Mouse (Mus musculus) monocyte, adult 2 months (primary cell): ENCODE results near the gene Olfr591.
"Not testable (repeated sequence)": the region's sequence is repeated elsewhere in the genome, so short reads cannot be mapped to it uniquely, and the experiment has no call there.

Experiments used
- DNase-seq, 2 experiments: peaks; one replicate each; pipeline ENCODE4 v3.0.0; 2022; ENCODE audit warnings: low spot score in 2 of 2, low read depth in 1 of 2

The Olfr591 gene

DNA sequence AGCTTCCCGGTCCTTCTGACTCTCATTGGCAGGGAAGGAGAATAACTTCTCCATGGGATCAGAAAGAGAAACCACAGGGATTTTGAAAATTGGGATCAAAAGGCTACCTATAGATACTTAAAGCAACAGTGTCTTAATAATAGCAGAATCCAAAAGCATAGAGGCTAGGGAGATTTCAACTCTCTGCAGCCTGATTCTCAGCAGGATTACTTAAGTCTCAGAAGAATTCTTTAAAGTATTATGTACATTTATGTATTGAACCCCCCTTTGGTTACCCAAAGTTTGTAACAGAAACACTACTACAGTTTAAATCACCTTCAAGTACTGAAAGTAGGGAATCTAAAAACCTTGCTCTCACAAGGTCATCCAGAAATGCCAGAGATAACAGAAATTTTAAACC lies at the start of gene Olfr591:
Gene Olfr591 (minus strand): TSS at position 101 of the 400 bp plus-strand sequence.
- no peak for DNase-seq

DNA sequence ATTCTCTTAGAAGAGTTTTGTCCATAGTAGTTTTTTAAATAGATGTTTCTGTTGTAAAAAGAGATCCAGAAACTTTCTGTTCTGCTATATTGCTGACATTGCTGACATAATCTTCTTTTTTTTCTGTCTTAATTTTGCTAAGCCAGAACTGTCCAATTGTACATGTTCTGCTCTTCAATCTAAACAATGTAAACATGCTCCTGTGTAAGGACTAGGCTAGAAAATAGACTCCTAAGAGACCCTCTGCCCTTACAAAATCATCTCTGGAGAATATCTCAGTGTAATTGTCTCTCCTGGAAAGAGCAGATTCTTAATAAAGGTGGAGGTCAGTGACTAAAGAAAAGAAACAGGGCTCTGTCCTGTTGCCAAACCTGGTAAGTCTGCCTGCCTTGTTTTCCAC lies 38.6 kb upstream of the Olfr591 start, which contains the start of gene Olfr594:
Gene Olfr594 (plus strand): TSS at position 301 of the 400 bp plus-strand sequence.
- DNase-seq, result no peak

DNA sequence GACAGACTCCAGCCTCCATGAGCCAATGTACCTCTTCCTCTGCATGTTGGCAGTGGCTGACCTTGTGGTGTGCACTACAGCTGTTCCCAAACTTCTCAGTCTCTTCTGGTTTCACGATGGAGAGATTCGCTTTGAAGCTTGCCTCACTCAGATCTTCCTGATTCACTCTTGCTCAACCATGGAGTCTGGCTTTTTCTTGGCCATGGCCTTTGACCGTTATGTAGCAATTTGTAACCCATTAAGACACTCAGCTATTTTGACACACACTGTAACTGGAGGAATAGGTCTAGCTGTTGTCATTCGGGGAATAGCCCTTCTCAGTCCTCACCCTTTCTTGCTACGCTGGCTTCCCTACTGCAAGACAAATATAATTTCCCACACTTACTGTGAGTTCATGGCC lies 33.9 kb upstream of the Olfr591 start:
- DNase-seq, result not testable (repeated sequence)

DNA sequence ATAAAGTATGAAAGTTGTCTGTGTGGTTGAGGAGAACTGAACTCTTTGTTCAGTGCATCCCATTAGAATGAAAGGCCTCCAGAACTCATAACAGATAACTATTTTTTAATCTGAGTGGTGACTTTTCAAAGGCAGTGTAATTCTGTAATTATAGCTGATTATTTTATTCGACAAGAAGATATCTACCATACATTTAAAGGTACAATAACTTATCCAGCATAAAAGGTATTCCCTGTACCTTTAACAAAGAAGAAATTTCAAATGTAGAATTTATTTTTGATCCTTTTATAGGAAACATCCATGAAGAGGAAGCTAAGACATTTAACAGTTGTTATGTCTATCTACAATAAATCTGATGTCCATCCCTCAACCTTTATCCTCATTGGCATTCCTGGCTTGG lies 33.4 kb upstream of the Olfr591 start, which contains the start of gene Olfr593:
Gene Olfr593 (plus strand): TSS at position 301 of the 400 bp plus-strand sequence.
- DNase-seq, result no peak

DNA sequence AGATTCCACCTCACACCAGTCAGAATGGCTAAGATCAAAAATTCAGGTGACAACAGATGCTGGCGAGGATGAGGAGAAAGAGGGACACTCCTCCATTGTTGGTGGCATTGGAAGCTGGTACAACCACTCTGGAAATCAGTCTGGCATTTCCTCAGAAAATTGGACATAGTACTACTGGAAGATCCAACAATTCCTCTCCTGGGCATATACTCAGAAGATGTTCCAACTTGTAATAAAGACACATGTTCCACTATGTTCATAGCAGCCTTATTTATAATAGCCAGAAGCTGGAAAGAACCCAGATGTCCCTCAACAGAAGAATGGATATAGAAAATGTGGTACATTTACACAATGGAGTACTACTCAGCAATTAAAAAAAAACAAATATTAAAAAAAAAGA lies 6.4 kb upstream of the Olfr591 start, which contains the start of gene Olfr592:
Gene Olfr592 (plus strand): TSS at position 301 of the 400 bp plus-strand sequence.
- DNase-seq, result not testable (repeated sequence)

DNA sequence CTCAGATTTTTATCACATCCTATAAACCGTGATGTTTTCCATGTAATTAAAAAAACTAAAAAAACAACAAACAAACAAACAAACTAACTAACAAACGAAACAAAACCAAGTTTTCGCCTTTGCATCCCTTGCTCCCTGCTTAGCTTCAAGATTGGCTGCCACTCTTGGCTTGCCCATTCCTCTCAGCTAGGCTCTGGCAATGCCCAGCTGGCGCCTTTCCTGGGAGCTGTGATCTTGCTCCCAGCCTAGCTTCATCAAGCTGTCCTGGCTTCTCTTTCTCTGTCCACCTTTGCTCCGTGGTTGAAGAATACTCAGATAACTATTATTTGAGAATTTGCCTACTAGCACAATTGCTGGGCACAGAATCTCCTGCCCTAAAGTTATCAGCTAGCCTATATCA lies 8.4 kb downstream of the Olfr591 start:
- DNase-seq, result no peak

DNA sequence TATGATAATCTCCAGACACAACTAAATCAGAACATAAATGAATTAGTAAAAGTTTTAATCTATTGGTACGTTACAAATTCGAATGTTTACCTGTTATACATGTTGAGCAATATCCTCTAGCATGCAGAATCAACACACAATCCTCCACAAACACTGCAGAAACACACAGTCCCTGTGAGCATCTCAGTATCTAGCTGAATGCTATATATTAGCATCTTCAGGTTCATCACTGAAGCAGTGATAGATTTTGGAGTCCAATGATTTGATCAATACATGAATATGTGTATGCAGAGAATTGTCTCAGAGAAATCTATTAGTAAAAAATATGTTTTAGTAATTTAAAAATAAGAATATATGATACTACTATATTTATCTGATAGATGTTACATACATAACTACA lies 21.9 kb downstream of the Olfr591 start, which contains the start of gene Olfr589:
Gene Olfr589 (minus strand): TSS at position 101 of the 400 bp plus-strand sequence.
- no peak for DNase-seq

DNA sequence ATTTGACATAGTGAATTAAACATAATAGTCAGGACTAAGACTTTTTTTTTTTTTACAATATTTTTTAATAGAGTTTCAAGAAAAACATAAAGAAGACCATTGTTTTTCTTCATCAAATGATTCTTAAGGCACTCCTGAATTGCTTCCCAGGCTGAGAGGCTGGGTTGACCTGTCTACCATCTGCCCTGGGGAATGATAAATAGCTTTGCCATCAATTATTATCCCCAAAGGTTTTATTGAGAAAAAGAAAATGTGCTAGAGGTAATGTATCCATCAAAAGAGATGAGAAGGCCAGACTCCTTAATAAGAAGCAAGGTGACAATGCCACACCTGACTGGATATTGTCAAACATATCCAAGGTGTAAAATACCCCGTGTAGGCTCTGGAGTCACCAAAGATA lies 37.6 kb downstream of the Olfr591 start, which contains the start of gene Olfr588-ps1:
Gene Olfr588-ps1 (plus strand): TSS at position 301 of the 400 bp plus-strand sequence.
- no peak for DNase-seq

DNA sequence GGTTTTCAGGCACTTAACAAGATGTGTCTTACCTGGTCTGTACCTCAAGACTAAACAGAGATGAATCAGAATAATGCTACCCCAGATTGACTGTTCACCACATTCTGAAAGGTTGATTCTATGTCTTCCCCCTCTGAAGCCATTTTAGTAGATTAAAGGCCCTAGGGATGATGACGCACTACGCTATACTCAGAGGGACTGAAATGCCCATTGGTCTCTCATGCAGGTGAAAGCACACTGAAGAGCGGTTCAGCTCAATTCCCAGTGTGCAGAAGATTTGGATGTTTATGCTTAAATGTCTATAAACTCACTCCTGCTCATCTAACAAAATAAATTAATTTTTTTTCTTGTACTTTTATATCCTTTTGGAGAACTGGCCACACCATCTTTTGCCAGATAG lies 52.6 kb downstream of the Olfr591 start, which contains the start of gene Olfr586:
Gene Olfr586 (minus strand): TSS at position 101 of the 400 bp plus-strand sequence.
- no peak for DNase-seq

DNA sequence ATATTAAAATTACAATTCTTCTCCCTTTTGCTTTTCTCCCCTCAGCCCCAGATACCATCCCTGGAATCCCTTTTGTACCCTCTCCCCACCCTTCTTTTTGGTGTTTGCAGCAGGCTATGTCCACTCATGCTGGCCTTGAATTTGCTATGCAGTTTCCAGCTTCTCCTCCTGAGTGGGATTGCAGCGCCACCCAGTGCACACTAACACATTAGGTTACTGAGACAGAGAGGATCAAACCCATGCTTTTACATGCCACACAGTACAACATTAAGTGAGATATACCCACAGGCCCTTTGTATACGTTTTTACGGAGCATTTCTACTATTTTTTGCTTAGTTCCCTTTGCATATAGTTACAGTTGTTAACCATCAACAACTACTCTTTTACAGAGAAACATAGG lies 58.7 kb downstream of the Olfr591 start:
- no peak for DNase-seq
